Mouse (Mus musculus): ENCODE measurements at regions not wholly inside any gene's neighbourhood (a gene's known extent, or its start where the extent isn't known, plus 50 kb on each side); places are given as distances from the start of the nearest gene placed in this dataset.
"Not testable (repeated sequence)": the region's sequence is repeated elsewhere in the genome, so short reads cannot be mapped to it uniquely, and the experiment has no call there.

- DNase-seq: no peak
Observed at GRCm38 (mm10) chr2:92664939-92665338, 65.4 kb downstream of the Chst1 start.

GRCm38 (mm10) chr2:92667192-92667591, 67.7 kb downstream of the Chst1 start:
- DNase-seq: no peak

GRCm38 (mm10) chr2:92667756-92668155, 68.2 kb downstream of the Chst1 start:
- no peak for DNase-seq

GRCm38 (mm10) chr2:92669431-92670081, 70.0 kb downstream of the Chst1 start:
- DNase-seq: not testable (repeated sequence)

- peak; percentile 8 to 9 for DNase-seq
Observed at GRCm38 (mm10) chr2:92671586-92671985, 72.1 kb downstream of the Chst1 start.

- no peak for DNase-seq
Observed at GRCm38 (mm10) chr2:92672106-92672505, 72.6 kb downstream of the Chst1 start.

- DNase-seq: no peak
Observed at GRCm38 (mm10) chr2:92673064-92673813, 73.7 kb downstream of the Chst1 start.

- no peak for DNase-seq
Observed at GRCm38 (mm10) chr2:92673931-92674330, 74.4 kb downstream of the Chst1 start.

GRCm38 (mm10) chr2:92675247-92675646, 75.7 kb downstream of the Chst1 start:
- no peak for DNase-seq

GRCm38 (mm10) chr2:92678276-92678930, 78.9 kb downstream of the Chst1 start:
- no peak for DNase-seq

- no peak for DNase-seq
Observed at GRCm38 (mm10) chr2:92678999-92679704, 79.6 kb downstream of the Chst1 start.

GRCm38 (mm10) chr2:92682256-92682655, 82.7 kb downstream of the Chst1 start:
- no peak for DNase-seq

- no peak for DNase-seq
Observed at GRCm38 (mm10) chr2:92687702-92688101, 88.2 kb downstream of the Chst1 start.

- DNase-seq: no peak
Observed at GRCm38 (mm10) chr2:92689203-92689602, 89.7 kb downstream of the Chst1 start.

GRCm38 (mm10) chr2:92690304-92690703, 90.8 kb downstream of the Chst1 start:
- no peak for DNase-seq

GRCm38 (mm10) chr2:92691438-92691837, 91.9 kb downstream of the Chst1 start:
- DNase-seq: no peak

GRCm38 (mm10) chr2:92692623-92693022, 93.1 kb downstream of the Chst1 start:
- DNase-seq: no peak

GRCm38 (mm10) chr2:92693024-92693423, 93.5 kb downstream of the Chst1 start:
- no peak for DNase-seq

GRCm38 (mm10) chr2:92694797-92695196, 95.3 kb downstream of the Chst1 start:
- no peak for DNase-seq

- DNase-seq: no peak
Observed at GRCm38 (mm10) chr2:92695869-92696268, 96.4 kb downstream of the Chst1 start.

- no peak for DNase-seq
Observed at GRCm38 (mm10) chr2:92697721-92698120, 98.2 kb downstream of the Chst1 start.

GRCm38 (mm10) chr2:92699360-92699759, 99.9 kb downstream of the Chst1 start:
- DNase-seq: no peak

GRCm38 (mm10) chr2:92704035-92704434, 104.5 kb downstream of the Chst1 start:
- no peak for DNase-seq

Measured in B cell, adult 2 months (primary cell).